Mouse (Mus musculus): ENCODE measurements around the gene Baz2b. TPM values are rescaled to one million over a fixed set of nuclear protein-coding genes. Genes with fewer than 3 reads are reported as not detected.

Baz2b gene
- polyA plus RNA-seq, 1 experiment from 2014 or later, result 54.8 TPM

GRCm38 (mm10) chr2:59973962-59974361 lies 235.7 kb downstream of the Baz2b start:
- H3K27ac ChIP-seq (ENCODE audit: poor library complexity, severe bottlenecking), result no peak overlapping the region
- no peaks in the 10 kb centered on the region for H3K9me3 ChIP-seq (replicated peaks)
- H3K9ac ChIP-seq, result no peak overlapping the region
- H3K36me3 ChIP-seq, result peaks cover 34% of the 10 kb centered on the region
- 86% methylated on average over 5 of the region's 5 CpGs for WGBS
- no peak overlapping the region for H3K4me2 ChIP-seq
- ATAC-seq (ENCODE audit: insufficient number of reproducible peaks, low FRiP score), result no peak
- H3K4me1 ChIP-seq (replicated peaks), result peaks cover 63% of the 10 kb centered on the region
- no peaks in the 10 kb centered on the region for H3K27me3 ChIP-seq (replicated peaks)
- H3K4me3 ChIP-seq, result no peak overlapping the region

GRCm38 (mm10) chr2:59973104-59973641 lies 236.5 kb downstream of the Baz2b start:
- H3K36me3 ChIP-seq, result peaks cover 38% of the 10 kb centered on the region
- H3K4me2 ChIP-seq, result peak overlapping the region; percentile 50
- peaks cover 63% of the 10 kb centered on the region for H3K4me1 ChIP-seq (replicated peaks)
- H3K27ac ChIP-seq (ENCODE audit: poor library complexity, severe bottlenecking), result peak overlapping the region; percentile 73
- H3K9me3 ChIP-seq (replicated peaks), result no peaks in the 10 kb centered on the region
- 0 out of 2 replicates have a peak overlapping the region, but pooled peaks have one; percentile 13 for H3K4me3 ChIP-seq
- ATAC-seq (ENCODE audit: insufficient number of reproducible peaks, low FRiP score), result peak; percentile 64
- no peaks in the 10 kb centered on the region for H3K27me3 ChIP-seq (replicated peaks)
- 25% methylated on average over 4 of the region's 4 CpGs for WGBS
- H3K9ac ChIP-seq, result no peak overlapping the region

GRCm38 (mm10) chr2:59970511-59970910 lies 239.1 kb downstream of the Baz2b start:
- peaks cover 39% of the 10 kb centered on the region for H3K36me3 ChIP-seq
- peaks cover 48% of the 10 kb centered on the region for H3K4me1 ChIP-seq (replicated peaks)
- no peak overlapping the region for H3K9ac ChIP-seq
- no peak overlapping the region for H3K27ac ChIP-seq (ENCODE audit: poor library complexity, severe bottlenecking)
- WGBS, result 76% methylated on average over 9 of the region's 9 CpGs
- no peak overlapping the region for H3K4me3 ChIP-seq
- no peaks in the 10 kb centered on the region for H3K9me3 ChIP-seq (replicated peaks)
- H3K27me3 ChIP-seq (replicated peaks), result no peaks in the 10 kb centered on the region
- H3K4me2 ChIP-seq, result no peak overlapping the region
- ATAC-seq (ENCODE audit: insufficient number of reproducible peaks, low FRiP score), result no peak

GRCm38 (mm10) chr2:59969099-59969498 lies 240.5 kb downstream of the Baz2b start:
- 75% methylated on average over 10 of the region's 10 CpGs for WGBS

GRCm38 (mm10) chr2:59968593-59968992 lies 241.0 kb downstream of the Baz2b start:
- H3K9me3 ChIP-seq (replicated peaks), result no peaks in the 10 kb centered on the region
- 80% methylated on average over 7 of the region's 7 CpGs for WGBS
- H3K4me3 ChIP-seq, result no peak overlapping the region
- H3K4me2 ChIP-seq, result no peak overlapping the region
- no peak overlapping the region for H3K27ac ChIP-seq (ENCODE audit: poor library complexity, severe bottlenecking)
- peaks cover 29% of the 10 kb centered on the region for H3K36me3 ChIP-seq
- H3K27me3 ChIP-seq (replicated peaks), result no peaks in the 10 kb centered on the region
- no peak overlapping the region for H3K9ac ChIP-seq
- no peak for ATAC-seq (ENCODE audit: insufficient number of reproducible peaks, low FRiP score)
- H3K4me1 ChIP-seq (replicated peaks), result peaks cover 35% of the 10 kb centered on the region

More at GRCm38 (mm10) chr2:59969099-59969498, 240.5 kb downstream of the Baz2b start:
- Histone ChIP-seq H3K4me2 (no peak overlapping the region), H3K9ac (no peak overlapping the region), H3K9me3 (replicated peaks) (no peaks in the 10 kb centered on the region), H3K27ac (ENCODE audit: poor library complexity, severe bottlenecking) (no peak overlapping the region), H3K27me3 (replicated peaks) (no peaks in the 10 kb centered on the region), H3K36me3 (peaks cover 29% of the 10 kb centered on the region), H3K4me3 (no peak overlapping the region), H3K4me1 (replicated peaks) (peaks cover 40% of the 10 kb centered on the region)
- ATAC-seq (ENCODE audit: insufficient number of reproducible peaks, low FRiP score), result no peak

- ATAC-seq (ENCODE audit: insufficient number of reproducible peaks, low FRiP score), result no peak
- no peak overlapping the region for H3K9ac ChIP-seq
- peaks cover 32% of the 10 kb centered on the region for H3K36me3 ChIP-seq
- no peak overlapping the region for H3K4me3 ChIP-seq
- no peaks in the 10 kb centered on the region for H3K9me3 ChIP-seq (replicated peaks)
- no peaks in the 10 kb centered on the region for H3K27me3 ChIP-seq (replicated peaks)
- H3K27ac ChIP-seq (ENCODE audit: poor library complexity, severe bottlenecking), result no peak overlapping the region
- H3K4me2 ChIP-seq, result no peak overlapping the region
- H3K4me1 ChIP-seq (replicated peaks), result peaks cover 38% of the 10 kb centered on the region
- WGBS, result 94% methylated on average over 6 of the region's 6 CpGs
These were observed 243.2 kb downstream of the Baz2b start for GRCm38 (mm10) chr2:59966454-59966853.

GRCm38 (mm10) chr2:59963011-59963410 lies 246.6 kb downstream of the Baz2b start:
- no peak overlapping the region for H3K4me2 ChIP-seq
- H3K9ac ChIP-seq, result no peak overlapping the region
- no peaks in the 10 kb centered on the region for H3K27me3 ChIP-seq (replicated peaks)
- no peak for ATAC-seq (ENCODE audit: insufficient number of reproducible peaks, low FRiP score)
- H3K27ac ChIP-seq (ENCODE audit: poor library complexity, severe bottlenecking), result peak overlapping the region; percentile 57
- peaks cover 27% of the 10 kb centered on the region for H3K36me3 ChIP-seq
- WGBS, result 62% methylated on average over 5 of the region's 5 CpGs
- no peaks in the 10 kb centered on the region for H3K9me3 ChIP-seq (replicated peaks)
- H3K4me3 ChIP-seq, result no peak overlapping the region
- peaks cover 37% of the 10 kb centered on the region for H3K4me1 ChIP-seq (replicated peaks)

GRCm38 (mm10) chr2:59962579-59962978 lies 247.1 kb downstream of the Baz2b start:
- peaks cover 24% of the 10 kb centered on the region for H3K36me3 ChIP-seq
- no peak for ATAC-seq (ENCODE audit: insufficient number of reproducible peaks, low FRiP score)
- H3K4me2 ChIP-seq, result no peak overlapping the region
- no peak overlapping the region for H3K9ac ChIP-seq
- H3K27ac ChIP-seq (ENCODE audit: poor library complexity, severe bottlenecking), result peak overlapping the region; percentile 57
- H3K4me3 ChIP-seq, result no peak overlapping the region
- H3K4me1 ChIP-seq (replicated peaks), result peaks cover 40% of the 10 kb centered on the region
- no peaks in the 10 kb centered on the region for H3K9me3 ChIP-seq (replicated peaks)
- WGBS, result 46% methylated on average over 4 of the region's 4 CpGs
- no peaks in the 10 kb centered on the region for H3K27me3 ChIP-seq (replicated peaks)

- Histone ChIP-seq H3K9me3 (replicated peaks) (no peaks in the 10 kb centered on the region), H3K9ac (no peak overlapping the region), H3K27me3 (replicated peaks) (no peaks in the 10 kb centered on the region), H3K36me3 (peaks cover 21% of the 10 kb centered on the region; the same call in 1 of the 2 replicates), H3K27ac (ENCODE audit: poor library complexity, severe bottlenecking) (peak overlapping the region; percentile 84), H3K4me3 (no peak overlapping the region), H3K4me1 (replicated peaks) (peaks cover 45% of the 10 kb centered on the region), H3K4me2 (no peak overlapping the region)
- 79% methylated on average over 2 of the region's 2 CpGs for WGBS
- no peak for ATAC-seq (ENCODE audit: insufficient number of reproducible peaks, low FRiP score)
These were observed 249.2 kb downstream of the Baz2b start for GRCm38 (mm10) chr2:59960495-59960772.

- Histone ChIP-seq H3K36me3 (peaks cover 21% of the 10 kb centered on the region; the same call in 1 of the 2 replicates), H3K4me1 (replicated peaks) (peaks cover 43% of the 10 kb centered on the region), H3K27ac (ENCODE audit: poor library complexity, severe bottlenecking) (peak overlapping the region; percentile 84), H3K4me3 (no peak overlapping the region), H3K9me3 (replicated peaks) (no peaks in the 10 kb centered on the region), H3K4me2 (peak overlapping the region; percentile 23), H3K27me3 (replicated peaks) (no peaks in the 10 kb centered on the region), H3K9ac (peak overlapping the region; percentile 11; the same call in 1 of the 2 replicates)
- WGBS, result 50% methylated on average over 14 of the region's 14 CpGs
- no peak for ATAC-seq (ENCODE audit: insufficient number of reproducible peaks, low FRiP score)
These were observed 249.8 kb downstream of the Baz2b start for GRCm38 (mm10) chr2:59959668-59960494.

- no peak overlapping the region for H3K4me3 ChIP-seq
- peaks cover 50% of the 10 kb centered on the region for H3K4me1 ChIP-seq (replicated peaks)
- whole genome bisulfite sequencing, result 21% methylated on average over 6 of the region's 6 CpGs
- no peaks in the 10 kb centered on the region for H3K27me3 ChIP-seq (replicated peaks)
- H3K9me3 ChIP-seq (replicated peaks), result no peaks in the 10 kb centered on the region
- H3K36me3 ChIP-seq, result peaks cover 25% of the 10 kb centered on the region; the same call in 1 of the 2 replicates
- H3K27ac ChIP-seq (ENCODE audit: poor library complexity, severe bottlenecking), result peak overlapping the region; percentile 38
- H3K4me2 ChIP-seq, result peak overlapping the region; percentile 7; the same call in 1 of the 2 replicates
- ATAC-seq (ENCODE audit: insufficient number of reproducible peaks, low FRiP score), result peak; percentile 22; the same call in 1 of the 2 replicates
- H3K9ac ChIP-seq, result no peak overlapping the region
These were observed 251.1 kb downstream of the Baz2b start for GRCm38 (mm10) chr2:59958543-59958942.
